Mouse (Mus musculus) heart, adult 2 months (tissue): Measurements from ENCODE around the gene Hcst.

ENCODE experiments used
- CTCF ChIP-seq: fragments of 200-600 bp; IDR thresholded peaks from 2 replicates; pipeline ENCODE4 v1.8.1; 2022; ENCODE audit warnings: antibody characterized with exemption, mild to moderate bottlenecking, moderate library complexity
- EP300 ChIP-seq: fragments of 200-500 bp; IDR thresholded peaks from 2 replicates; pipeline ENCODE4 v1.6.1; 2011; ENCODE audit warnings: low read depth, low read length, control low read depth; ENCODE audit not compliant: insufficient read depth
- POLR2A ChIP-seq: fragments of 200-500 bp; IDR thresholded peaks from 2 replicates; pipeline ENCODE4 v1.6.1; 2011; ENCODE audit warnings: mild to moderate bottlenecking, low read depth, low read length, control low read depth; ENCODE audit not compliant: insufficient read depth

DNA sequence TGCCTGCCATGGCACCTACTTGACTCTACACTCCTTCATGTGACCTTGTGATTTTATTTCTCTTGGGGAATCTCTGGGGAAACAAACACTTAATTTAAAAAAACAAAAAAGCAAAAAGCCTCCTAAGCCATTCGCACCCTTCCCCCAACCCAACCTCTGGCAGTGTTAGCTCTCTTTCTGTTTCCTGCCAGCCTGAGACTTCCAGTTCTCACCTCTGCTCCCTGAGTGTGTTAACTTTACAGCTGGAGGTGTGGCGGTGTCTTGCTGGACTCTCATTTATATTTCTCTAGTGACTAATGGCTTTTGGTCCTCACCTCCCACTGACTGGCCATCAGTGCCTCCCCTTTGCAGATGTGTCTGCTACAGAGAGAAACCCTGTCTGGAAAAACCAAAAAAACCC, 9.9 kb downstream of the Hcst start:
- TF ChIP-seq EP300 (no peak), CTCF (no peak), POLR2A (no peak)
